Mouse (Mus musculus): ENCODE measurements around the gene Cdc25b. TPM values are rescaled to one million over a fixed set of nuclear protein-coding genes. Genes with fewer than 3 reads are reported as not detected.

Cdc25b gene
- polyA plus RNA-seq, 1 experiment from 2014 or later = 33.6 TPM

DNA sequence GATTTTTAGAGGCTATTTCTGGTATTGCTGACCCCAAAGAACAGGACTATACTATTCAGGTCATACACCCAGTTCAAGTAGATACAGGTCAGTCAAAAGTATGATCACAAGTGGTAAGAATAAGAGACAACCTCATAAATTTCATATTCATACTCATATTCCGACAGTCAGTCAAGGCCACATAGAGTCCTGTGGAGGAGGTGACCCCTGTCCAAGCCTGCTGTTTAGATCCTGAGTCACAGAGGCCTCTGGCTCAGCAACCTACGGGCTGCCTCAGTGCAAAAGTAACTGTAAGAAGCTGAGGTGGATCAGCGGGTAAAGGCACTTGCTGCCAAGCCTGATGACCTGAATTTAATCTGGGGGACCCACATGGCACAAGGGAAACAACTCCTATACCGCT lies 32.7 kb upstream of the Cdc25b start:
- ATAC-seq = no peak
- 92% methylated on average over 4 of the region's 4 CpGs for WGBS
- no peak overlapping the region for H3K4me2 ChIP-seq (ENCODE audit: low read length)
- no peaks in the 10 kb centered on the region for H3K9me3 ChIP-seq (ENCODE audit: control insufficient read depth, low read length)
- H3K9ac ChIP-seq (replicated peaks; ENCODE audit: low read depth, low read length) = no peak overlapping the region
- H3K36me3 ChIP-seq (ENCODE audit: control insufficient read depth, insufficient read depth) = peaks cover 13% of the 10 kb centered on the region
- no peaks in the 10 kb centered on the region for H3K27me3 ChIP-seq (replicated peaks; ENCODE audit: control insufficient read depth, insufficient read depth, low read length)
- H3K4me3 ChIP-seq (replicated peaks; ENCODE audit: low read length) = no peak overlapping the region
- H3K4me1 ChIP-seq (replicated peaks; ENCODE audit: control insufficient read depth, insufficient read depth, low read length) = peaks cover 16% of the 10 kb centered on the region
- H3K27ac ChIP-seq (ENCODE audit: low read length) = no peak overlapping the region

DNA sequence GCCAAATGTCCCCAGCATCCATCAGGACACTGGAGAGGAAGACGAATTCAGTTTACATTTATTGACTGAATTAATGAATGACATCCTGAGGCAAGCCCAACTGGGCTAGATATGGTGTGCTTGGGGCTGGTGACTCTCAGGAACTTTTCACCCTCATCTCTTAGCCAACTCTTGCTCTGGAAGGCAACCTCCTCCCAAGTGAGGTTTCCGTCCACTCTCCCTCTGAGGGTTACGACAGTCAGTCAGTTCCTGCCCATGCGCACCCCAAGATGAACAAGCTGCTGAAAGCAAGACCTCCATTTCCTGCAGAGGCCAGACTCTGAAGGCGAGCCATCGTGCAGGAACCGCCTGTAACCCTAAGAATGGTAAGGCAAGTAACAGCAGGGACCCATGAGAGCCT lies 29.8 kb upstream of the Cdc25b start:
- no peaks in the 10 kb centered on the region for H3K27me3 ChIP-seq (replicated peaks; ENCODE audit: control insufficient read depth, insufficient read depth, low read length)

GRCm38 (mm10) chr2:131159491-131159910 lies 27.2 kb upstream of the Cdc25b start:
- Histone ChIP-seq H3K9me3 (ENCODE audit: control insufficient read depth, low read length) (no peaks in the 10 kb centered on the region), H3K4me1 (replicated peaks; ENCODE audit: control insufficient read depth, insufficient read depth, low read length) (peaks cover 23% of the 10 kb centered on the region), H3K9ac (replicated peaks; ENCODE audit: low read depth, low read length) (peak overlapping the region; percentile 85), H3K27ac (ENCODE audit: low read length) (peak overlapping the region; percentile 81), H3K4me3 (replicated peaks; ENCODE audit: low read length) (peak overlapping the region; percentile 95), H3K36me3 (ENCODE audit: control insufficient read depth, insufficient read depth) (no peaks in the 10 kb centered on the region), H3K27me3 (replicated peaks; ENCODE audit: control insufficient read depth, insufficient read depth, low read length) (no peaks in the 10 kb centered on the region), H3K4me2 (ENCODE audit: low read length) (peak overlapping the region; percentile 64)
- WGBS = 1% methylated on average over 18 of the region's 18 CpGs
- peak; percentile 67 for ATAC-seq

More for the DNA sequence above, 29.8 kb upstream of the Cdc25b start:
- Histone ChIP-seq H3K9me3 (ENCODE audit: control insufficient read depth, low read length) (no peaks in the 10 kb centered on the region), H3K4me1 (replicated peaks; ENCODE audit: control insufficient read depth, insufficient read depth, low read length) (peaks cover 23% of the 10 kb centered on the region), H3K4me2 (ENCODE audit: low read length) (no peak overlapping the region), H3K36me3 (ENCODE audit: control insufficient read depth, insufficient read depth) (peaks cover 8% of the 10 kb centered on the region; the same call in 1 of the 2 replicates), H3K27ac (ENCODE audit: low read length) (no peak overlapping the region), H3K4me3 (replicated peaks; ENCODE audit: low read length) (no peak overlapping the region), H3K9ac (replicated peaks; ENCODE audit: low read depth, low read length) (no peak overlapping the region)
- ATAC-seq = no peak
- WGBS = 91% methylated on average over 7 of the region's 7 CpGs

- WGBS = under 1% methylated on average over 54 of the region's 54 CpGs
- Histone ChIP-seq H3K9ac (replicated peaks; ENCODE audit: low read depth, low read length) (peak within 1 kb of the TSS; percentile 85), H3K9me3 (ENCODE audit: control insufficient read depth, low read length) (no peaks in the 10 kb centered on the region), H3K27me3 (replicated peaks; ENCODE audit: control insufficient read depth, insufficient read depth, low read length) (no peaks in the 10 kb centered on the region), H3K4me2 (ENCODE audit: low read length) (peak within 1 kb of the TSS; percentile 84), H3K36me3 (ENCODE audit: control insufficient read depth, insufficient read depth) (no peaks in the 10 kb centered on the region), H3K4me3 (replicated peaks; ENCODE audit: low read length) (peak within 1 kb of the TSS; percentile 95), H3K27ac (ENCODE audit: low read length) (peak within 1 kb of the TSS; percentile 96), H3K4me1 (replicated peaks; ENCODE audit: control insufficient read depth, insufficient read depth, low read length) (peaks cover 23% of the 10 kb centered on the region)
- peak; percentile 97 for ATAC-seq
Measured at GRCm38 (mm10) chr2:131159938-131160581, 26.7 kb upstream of the Cdc25b start, which contains the start of gene 1700037H04Rik. Gene 1700037H04Rik (minus strand): TSS chr2:131160081.

- under 1% methylated on average over 17 of the region's 17 CpGs for WGBS
- H3K4me2 ChIP-seq (ENCODE audit: low read length) = peak overlapping the region; percentile 84
- no peaks in the 10 kb centered on the region for H3K36me3 ChIP-seq (ENCODE audit: control insufficient read depth, insufficient read depth)
- no peaks in the 10 kb centered on the region for H3K9me3 ChIP-seq (ENCODE audit: control insufficient read depth, low read length)
- peak overlapping the region; percentile 96 for H3K27ac ChIP-seq (ENCODE audit: low read length)
- H3K27me3 ChIP-seq (replicated peaks; ENCODE audit: control insufficient read depth, insufficient read depth, low read length) = no peaks in the 10 kb centered on the region
- H3K4me3 ChIP-seq (replicated peaks; ENCODE audit: low read length) = peak overlapping the region; percentile 95
- H3K4me1 ChIP-seq (replicated peaks; ENCODE audit: control insufficient read depth, insufficient read depth, low read length) = peaks cover 23% of the 10 kb centered on the region
- H3K9ac ChIP-seq (replicated peaks; ENCODE audit: low read depth, low read length) = peak overlapping the region; percentile 63
- ATAC-seq = no peak
Measured at GRCm38 (mm10) chr2:131160671-131161111, 26.1 kb upstream of the Cdc25b start.

DNA sequence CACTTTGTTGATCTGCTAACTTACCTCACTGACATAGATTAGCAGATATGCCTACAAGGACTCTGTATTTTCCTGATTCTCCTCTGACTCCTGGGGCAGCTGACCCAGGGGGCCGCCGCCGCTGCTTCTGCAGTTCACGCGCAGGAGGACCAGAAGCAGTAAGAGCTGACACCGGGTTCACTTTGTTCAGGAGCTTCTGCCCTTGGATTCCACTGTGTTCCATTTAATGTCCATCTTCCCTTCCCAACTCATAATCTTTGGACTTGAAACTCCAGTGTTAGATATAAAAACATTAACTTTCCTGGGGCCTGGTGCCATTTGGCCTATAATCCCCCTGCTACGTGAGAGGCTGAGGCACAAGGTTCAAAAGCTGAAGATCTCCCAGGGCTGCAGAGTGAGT lies 22.8 kb upstream of the Cdc25b start:
- Histone ChIP-seq H3K9me3 (ENCODE audit: control insufficient read depth, low read length) (no peaks in the 10 kb centered on the region), H3K27ac (ENCODE audit: low read length) (no peak overlapping the region), H3K27me3 (replicated peaks; ENCODE audit: control insufficient read depth, insufficient read depth, low read length) (no peaks in the 10 kb centered on the region), H3K4me3 (replicated peaks; ENCODE audit: low read length) (no peak overlapping the region), H3K9ac (replicated peaks; ENCODE audit: low read depth, low read length) (no peak overlapping the region), H3K4me2 (ENCODE audit: low read length) (no peak overlapping the region), H3K4me1 (replicated peaks; ENCODE audit: control insufficient read depth, insufficient read depth, low read length) (peaks cover 9% of the 10 kb centered on the region), H3K36me3 (ENCODE audit: control insufficient read depth, insufficient read depth) (no peaks in the 10 kb centered on the region)
- no peak for ATAC-seq
- 77% methylated on average over 7 of the region's 7 CpGs for WGBS

GRCm38 (mm10) chr2:131166172-131166571 lies 20.6 kb upstream of the Cdc25b start:
- no peak overlapping the region for H3K27ac ChIP-seq (ENCODE audit: low read length)
- H3K4me1 ChIP-seq (replicated peaks; ENCODE audit: control insufficient read depth, insufficient read depth, low read length) = peaks cover 3% of the 10 kb centered on the region; the same call in 1 of the 2 replicates
- 0 out of 2 replicates have a peak, but pooled peaks cover 3% of the 10 kb centered on the region for H3K27me3 ChIP-seq (replicated peaks; ENCODE audit: control insufficient read depth, insufficient read depth, low read length)
- no peak overlapping the region for H3K4me2 ChIP-seq (ENCODE audit: low read length)
- no peak overlapping the region for H3K4me3 ChIP-seq (replicated peaks; ENCODE audit: low read length)
- no peak for ATAC-seq
- no peak overlapping the region for H3K9ac ChIP-seq (replicated peaks; ENCODE audit: low read depth, low read length)
- WGBS = 88% methylated on average over 2 of the region's 2 CpGs
- no peaks in the 10 kb centered on the region for H3K9me3 ChIP-seq (ENCODE audit: control insufficient read depth, low read length)
- no peaks in the 10 kb centered on the region for H3K36me3 ChIP-seq (ENCODE audit: control insufficient read depth, insufficient read depth)

GRCm38 (mm10) chr2:131167984-131168383 lies 18.8 kb upstream of the Cdc25b start:
- Histone ChIP-seq H3K36me3 (ENCODE audit: control insufficient read depth, insufficient read depth) (0 out of 2 replicates have a peak, but pooled peaks cover 2% of the 10 kb centered on the region), H3K9ac (replicated peaks; ENCODE audit: low read depth, low read length) (no peak overlapping the region), H3K9me3 (ENCODE audit: control insufficient read depth, low read length) (no peaks in the 10 kb centered on the region), H3K4me2 (ENCODE audit: low read length) (no peak overlapping the region), H3K4me3 (replicated peaks; ENCODE audit: low read length) (no peak overlapping the region), H3K4me1 (replicated peaks; ENCODE audit: control insufficient read depth, insufficient read depth, low read length) (peaks cover 3% of the 10 kb centered on the region; the same call in 1 of the 2 replicates), H3K27ac (ENCODE audit: low read length) (no peak overlapping the region), H3K27me3 (replicated peaks; ENCODE audit: control insufficient read depth, insufficient read depth, low read length) (peaks cover 14% of the 10 kb centered on the region)
- no peak for ATAC-seq
- WGBS = 86% methylated on average over 6 of the region's 6 CpGs

DNA sequence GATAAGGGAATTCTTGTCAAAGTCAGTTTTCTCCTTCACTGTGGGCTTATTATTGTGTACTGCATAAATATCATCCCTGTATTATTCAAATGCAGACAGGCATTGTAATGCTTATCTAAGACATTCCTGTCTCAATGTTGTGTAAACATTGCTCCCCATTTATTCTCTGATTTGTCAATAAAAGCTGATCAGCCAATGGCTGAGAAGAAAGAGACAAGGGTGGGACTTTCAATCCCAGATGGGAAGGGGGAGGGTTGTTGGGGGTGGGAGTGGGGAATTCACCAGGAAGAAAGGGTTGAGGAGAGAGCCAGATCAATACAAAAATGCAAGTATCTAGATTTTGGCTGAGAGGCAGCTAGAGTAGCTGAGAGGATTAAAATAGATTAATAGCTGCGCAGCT lies 17.8 kb upstream of the Cdc25b start:
- no peak overlapping the region for H3K4me2 ChIP-seq (ENCODE audit: low read length)
- peaks cover 14% of the 10 kb centered on the region for H3K27me3 ChIP-seq (replicated peaks; ENCODE audit: control insufficient read depth, insufficient read depth, low read length)
- H3K27ac ChIP-seq (ENCODE audit: low read length) = no peak overlapping the region
- ATAC-seq = peak; percentile 32; the same call in 1 of the 2 replicates
- 0 out of 2 replicates have a peak, but pooled peaks cover 2% of the 10 kb centered on the region for H3K36me3 ChIP-seq (ENCODE audit: control insufficient read depth, insufficient read depth)
- no peak overlapping the region for H3K4me3 ChIP-seq (replicated peaks; ENCODE audit: low read length)
- 59% methylated on average over 1 of the region's 1 CpGs for WGBS
- H3K4me1 ChIP-seq (replicated peaks; ENCODE audit: control insufficient read depth, insufficient read depth, low read length) = peaks cover 4% of the 10 kb centered on the region
- H3K9me3 ChIP-seq (ENCODE audit: control insufficient read depth, low read length) = no peaks in the 10 kb centered on the region
- H3K9ac ChIP-seq (replicated peaks; ENCODE audit: low read depth, low read length) = no peak overlapping the region

Data from forebrain, embryonic 16.5 days (tissue).